Mouse (Mus musculus): Measurements from ENCODE around the gene Auts2. TPM values are rescaled to one million over a fixed set of nuclear protein-coding genes. Genes with fewer than 3 reads are reported as not detected.

Gene Auts2
- polyA plus RNA-seq, 1 experiment from 2014 or later: 70.3 TPM

GRCm38 (mm10) chr5:132270896-132271295 lies 272.2 kb downstream of the Auts2 start:
- no peak overlapping the region for H3K27ac ChIP-seq (ENCODE audit: low read depth, low read length)
- no peak overlapping the region for H3K9ac ChIP-seq (ENCODE audit: low read depth, low read length)
- no peaks in the 10 kb centered on the region for H3K27me3 ChIP-seq (ENCODE audit: control insufficient read depth, insufficient read depth, low read length)
- H3K9me3 ChIP-seq (ENCODE audit: control insufficient read depth, low read length): no peaks in the 10 kb centered on the region
- 89% methylated on average over 1 of the region's 1 CpGs for WGBS
- no peak overlapping the region for H3K4me3 ChIP-seq (ENCODE audit: low read depth, low read length)
- no peak for DNase-seq (ENCODE audit: low spot score)
- no peaks in the 10 kb centered on the region for H3K4me1 ChIP-seq (replicated peaks; ENCODE audit: control insufficient read depth, insufficient read depth, low read length)
- no peak for ATAC-seq (ENCODE audit: low FRiP score)
- no peak overlapping the region for H3K4me2 ChIP-seq (replicated peaks; ENCODE audit: low read depth, low read length)
- no peaks in the 10 kb centered on the region for H3K36me3 ChIP-seq (ENCODE audit: control insufficient read depth, insufficient read depth, low read length)

GRCm38 (mm10) chr5:132270074-132270473 lies 273.1 kb downstream of the Auts2 start:
- no peak for ATAC-seq (ENCODE audit: low FRiP score)

GRCm38 (mm10) chr5:132268351-132268967 lies 274.7 kb downstream of the Auts2 start:
- WGBS: 78% methylated on average over 6 of the region's 6 CpGs

More at GRCm38 (mm10) chr5:132270074-132270473, 273.1 kb downstream of the Auts2 start:
- 93% methylated on average over 3 of the region's 3 CpGs for WGBS
- Histone ChIP-seq H3K9me3 (ENCODE audit: control insufficient read depth, low read length) (no peaks in the 10 kb centered on the region), H3K4me1 (replicated peaks; ENCODE audit: control insufficient read depth, insufficient read depth, low read length) (no peaks in the 10 kb centered on the region), H3K27ac (ENCODE audit: low read depth, low read length) (no peak overlapping the region), H3K4me3 (ENCODE audit: low read depth, low read length) (no peak overlapping the region), H3K36me3 (ENCODE audit: control insufficient read depth, insufficient read depth, low read length) (no peaks in the 10 kb centered on the region), H3K27me3 (ENCODE audit: control insufficient read depth, insufficient read depth, low read length) (no peaks in the 10 kb centered on the region), H3K4me2 (replicated peaks; ENCODE audit: low read depth, low read length) (no peak overlapping the region), H3K9ac (ENCODE audit: low read depth, low read length) (no peak overlapping the region)
- DNase-seq (ENCODE audit: low spot score): no peak

GRCm38 (mm10) chr5:132265015-132265414 lies 278.1 kb downstream of the Auts2 start:
- no peaks in the 10 kb centered on the region for H3K27me3 ChIP-seq (ENCODE audit: control insufficient read depth, insufficient read depth, low read length)
- 58% methylated on average over 1 of the region's 1 CpGs for whole genome bisulfite sequencing
- ATAC-seq (ENCODE audit: low FRiP score) (no peak), DNase-seq (ENCODE audit: low spot score) (no peak)
- H3K27ac ChIP-seq (ENCODE audit: low read depth, low read length): no peak overlapping the region
- no peak overlapping the region for H3K9ac ChIP-seq (ENCODE audit: low read depth, low read length)
- no peaks in the 10 kb centered on the region for H3K36me3 ChIP-seq (ENCODE audit: control insufficient read depth, insufficient read depth, low read length)
- no peak overlapping the region for H3K4me3 ChIP-seq (ENCODE audit: low read depth, low read length)
- H3K4me1 ChIP-seq (replicated peaks; ENCODE audit: control insufficient read depth, insufficient read depth, low read length): no peaks in the 10 kb centered on the region
- no peak overlapping the region for H3K4me2 ChIP-seq (replicated peaks; ENCODE audit: low read depth, low read length)
- no peaks in the 10 kb centered on the region for H3K9me3 ChIP-seq (ENCODE audit: control insufficient read depth, low read length)

More at GRCm38 (mm10) chr5:132268351-132268967, 274.7 kb downstream of the Auts2 start:
- Histone ChIP-seq H3K4me3 (ENCODE audit: low read depth, low read length) (no peak overlapping the region), H3K4me1 (replicated peaks; ENCODE audit: control insufficient read depth, insufficient read depth, low read length) (no peaks in the 10 kb centered on the region), H3K27ac (ENCODE audit: low read depth, low read length) (no peak overlapping the region), H3K27me3 (ENCODE audit: control insufficient read depth, insufficient read depth, low read length) (no peaks in the 10 kb centered on the region), H3K9ac (ENCODE audit: low read depth, low read length) (no peak overlapping the region), H3K36me3 (ENCODE audit: control insufficient read depth, insufficient read depth, low read length) (no peaks in the 10 kb centered on the region), H3K4me2 (replicated peaks; ENCODE audit: low read depth, low read length) (no peak overlapping the region), H3K9me3 (ENCODE audit: control insufficient read depth, low read length) (no peaks in the 10 kb centered on the region)
- no peak for DNase-seq (ENCODE audit: low spot score)
- ATAC-seq (ENCODE audit: low FRiP score): no peak

- no peak overlapping the region for H3K4me2 ChIP-seq (replicated peaks; ENCODE audit: low read depth, low read length)
- no peak for DNase-seq (ENCODE audit: low spot score)
- no peaks in the 10 kb centered on the region for H3K27me3 ChIP-seq (ENCODE audit: control insufficient read depth, insufficient read depth, low read length)
- H3K36me3 ChIP-seq (ENCODE audit: control insufficient read depth, insufficient read depth, low read length): no peaks in the 10 kb centered on the region
- no peak overlapping the region for H3K9ac ChIP-seq (ENCODE audit: low read depth, low read length)
- H3K9me3 ChIP-seq (ENCODE audit: control insufficient read depth, low read length): no peaks in the 10 kb centered on the region
- H3K4me3 ChIP-seq (ENCODE audit: low read depth, low read length): no peak overlapping the region
- H3K27ac ChIP-seq (ENCODE audit: low read depth, low read length): no peak overlapping the region
- H3K4me1 ChIP-seq (replicated peaks; ENCODE audit: control insufficient read depth, insufficient read depth, low read length): no peaks in the 10 kb centered on the region
- WGBS: 100% methylated on average over 1 of the region's 1 CpGs
- ATAC-seq (ENCODE audit: low FRiP score): no peak
These were observed 281.4 kb downstream of the Auts2 start for GRCm38 (mm10) chr5:132261750-132262149.

GRCm38 (mm10) chr5:132258882-132259281 lies 284.3 kb downstream of the Auts2 start:
- Histone ChIP-seq H3K4me2 (replicated peaks; ENCODE audit: low read depth, low read length) (no peak overlapping the region), H3K9me3 (ENCODE audit: control insufficient read depth, low read length) (no peaks in the 10 kb centered on the region), H3K36me3 (ENCODE audit: control insufficient read depth, insufficient read depth, low read length) (no peaks in the 10 kb centered on the region), H3K27ac (ENCODE audit: low read depth, low read length) (no peak overlapping the region), H3K9ac (ENCODE audit: low read depth, low read length) (no peak overlapping the region), H3K27me3 (ENCODE audit: control insufficient read depth, insufficient read depth, low read length) (no peaks in the 10 kb centered on the region), H3K4me3 (ENCODE audit: low read depth, low read length) (no peak overlapping the region), H3K4me1 (replicated peaks; ENCODE audit: control insufficient read depth, insufficient read depth, low read length) (no peaks in the 10 kb centered on the region)
- 96% methylated on average over 11 of the region's 11 CpGs for WGBS
- DNase-seq (ENCODE audit: low spot score) (no peak), ATAC-seq (ENCODE audit: low FRiP score) (no peak)

GRCm38 (mm10) chr5:132255579-132255978 lies 287.6 kb downstream of the Auts2 start:
- Histone ChIP-seq H3K4me2 (replicated peaks; ENCODE audit: low read depth, low read length) (no peak overlapping the region), H3K4me1 (replicated peaks; ENCODE audit: control insufficient read depth, insufficient read depth, low read length) (no peaks in the 10 kb centered on the region), H3K27ac (ENCODE audit: low read depth, low read length) (no peak overlapping the region), H3K9me3 (ENCODE audit: control insufficient read depth, low read length) (no peaks in the 10 kb centered on the region), H3K36me3 (ENCODE audit: control insufficient read depth, insufficient read depth, low read length) (no peaks in the 10 kb centered on the region), H3K27me3 (ENCODE audit: control insufficient read depth, insufficient read depth, low read length) (no peaks in the 10 kb centered on the region), H3K4me3 (ENCODE audit: low read depth, low read length) (no peak overlapping the region), H3K9ac (ENCODE audit: low read depth, low read length) (no peak overlapping the region)
- no peak for ATAC-seq (ENCODE audit: low FRiP score)
- no peak for DNase-seq (ENCODE audit: low spot score)
- WGBS: 86% methylated on average over 8 of the region's 8 CpGs

- Histone ChIP-seq H3K4me1 (replicated peaks; ENCODE audit: control insufficient read depth, insufficient read depth, low read length) (no peaks in the 10 kb centered on the region), H3K27me3 (ENCODE audit: control insufficient read depth, insufficient read depth, low read length) (no peaks in the 10 kb centered on the region), H3K4me2 (replicated peaks; ENCODE audit: low read depth, low read length) (no peak overlapping the region), H3K27ac (ENCODE audit: low read depth, low read length) (no peak overlapping the region), H3K9me3 (ENCODE audit: control insufficient read depth, low read length) (no peaks in the 10 kb centered on the region), H3K36me3 (ENCODE audit: control insufficient read depth, insufficient read depth, low read length) (no peaks in the 10 kb centered on the region), H3K4me3 (ENCODE audit: low read depth, low read length) (no peak overlapping the region), H3K9ac (ENCODE audit: low read depth, low read length) (no peak overlapping the region)
- DNase-seq (ENCODE audit: low spot score): peak; percentile 30
- 72% methylated on average over 11 of the region's 11 CpGs for WGBS
- ATAC-seq (ENCODE audit: low FRiP score): no peak
These were observed 293.6 kb downstream of the Auts2 start for GRCm38 (mm10) chr5:132249523-132249922.

GRCm38 (mm10) chr5:132248069-132248468 lies 295.1 kb downstream of the Auts2 start:
- Histone ChIP-seq H3K4me3 (ENCODE audit: low read depth, low read length) (no peak overlapping the region), H3K9me3 (ENCODE audit: control insufficient read depth, low read length) (no peaks in the 10 kb centered on the region), H3K9ac (ENCODE audit: low read depth, low read length) (no peak overlapping the region), H3K4me1 (replicated peaks; ENCODE audit: control insufficient read depth, insufficient read depth, low read length) (no peaks in the 10 kb centered on the region), H3K36me3 (ENCODE audit: control insufficient read depth, insufficient read depth, low read length) (no peaks in the 10 kb centered on the region), H3K27ac (ENCODE audit: low read depth, low read length) (no peak overlapping the region), H3K4me2 (replicated peaks; ENCODE audit: low read depth, low read length) (no peak overlapping the region), H3K27me3 (ENCODE audit: control insufficient read depth, insufficient read depth, low read length) (no peaks in the 10 kb centered on the region)
- WGBS: 80% methylated on average over 7 of the region's 7 CpGs
- ATAC-seq (ENCODE audit: low FRiP score) (no peak), DNase-seq (ENCODE audit: low spot score) (no peak)

All from hindbrain, embryonic 11.5 days (tissue).